Mouse (Mus musculus): ENCODE data around the gene Rprd1b. TPM values are rescaled to one million over a fixed set of nuclear protein-coding genes. Genes with fewer than 3 reads are reported as not detected.

The Rprd1b gene
- total RNA-seq, 2 experiments from 2014 or later = 28.3 to 37.7 TPM

Other genes starting within 250 kb of the Rprd1b start
- under 1 TPM; 0.22 to 0.24 TPM for gene Vstm2l, start 113.8 kb upstream of the Rprd1b start, total RNA-seq (2021)
- 10 to 100 TPM; 22.8 to 22.9 TPM for gene Tti1, start 64 bp upstream of the Rprd1b start, total RNA-seq (2021)
- gene Tgm2, start 117.9 kb downstream of the Rprd1b start, total RNA-seq (2021) = 100 to 1,000 TPM; 237 to 310 TPM
- 1 to 10 TPM; 5.6 to 6.2 TPM for gene D630003M21Rik, start 200.7 kb downstream of the Rprd1b start, total RNA-seq (2021)
- not detected for gene Bpi, start 229.6 kb downstream of the Rprd1b start, total RNA-seq (2021)

Data from heart, postnatal 36 days (tissue).